Mouse (Mus musculus): ENCODE measurements around the gene Il6. TPM values are rescaled to one million over a fixed set of nuclear protein-coding genes. Genes with fewer than 3 reads are reported as not detected.

The Il6 gene
- total RNA-seq (2014; rRNA removed) (0.38 TPM in 1 of 2 replicates, not detected in the other), polyA plus RNA-seq (2015; fragmentation: Nextera tagmentation; extraction: Ambion mirVana) (not detected in 2 replicates)

DNA sequence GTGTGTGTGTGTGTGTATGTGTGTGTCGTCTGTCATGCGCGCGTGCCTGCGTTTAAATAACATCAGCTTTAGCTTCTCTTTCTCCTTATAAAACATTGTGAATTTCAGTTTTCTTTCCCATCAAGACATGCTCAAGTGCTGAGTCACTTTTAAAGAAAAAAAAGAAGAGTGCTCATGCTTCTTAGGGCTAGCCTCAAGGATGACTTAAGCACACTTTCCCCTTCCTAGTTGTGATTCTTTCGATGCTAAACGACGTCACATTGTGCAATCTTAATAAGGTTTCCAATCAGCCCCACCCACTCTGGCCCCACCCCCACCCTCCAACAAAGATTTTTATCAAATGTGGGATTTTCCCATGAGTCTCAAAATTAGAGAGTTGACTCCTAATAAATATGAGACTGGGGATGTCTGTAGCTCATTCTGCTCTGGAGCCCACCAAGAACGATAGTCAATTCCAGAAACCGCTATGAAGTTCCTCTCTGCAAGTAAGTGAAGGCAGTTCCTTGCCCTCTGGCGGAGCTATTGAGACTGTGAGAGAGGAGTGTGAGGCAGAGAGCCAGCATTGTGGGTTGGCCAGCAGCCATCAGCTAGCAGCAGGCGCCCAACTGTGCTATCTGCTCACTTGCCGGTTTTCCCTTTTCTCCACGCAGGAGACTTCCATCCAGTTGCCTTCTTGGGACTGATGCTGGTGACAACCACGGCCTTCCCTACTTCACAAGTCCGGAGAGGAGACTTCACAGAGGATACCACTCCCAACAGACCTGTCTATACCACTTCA lies at the start of gene Il6:
Gene Il6 (plus strand): TSS at position 389 of the 778 bp plus-strand sequence.
- Histone ChIP-seq H3K36me3 (ENCODE audit: insufficient read depth, low read length) (no peaks in the 10 kb centered on the region), H3K27ac (ENCODE audit: low read depth, low read length) (no peak within 1 kb of the TSS), H3K27me3 (ENCODE audit: insufficient read depth, low read length) (no peaks in the 10 kb centered on the region), H3K4me2 (ENCODE audit: low read depth, low read length, poor library complexity, severe bottlenecking) (no peak within 1 kb of the TSS), H3K4me1 (ENCODE audit: insufficient read depth, low read length) (no peaks in the 10 kb centered on the region), H3K9ac (replicated peaks; ENCODE audit: low read length, poor library complexity, severe bottlenecking) (no peak within 1 kb of the TSS), H3K9me3 (ENCODE audit: low read length) (no peaks in the 10 kb centered on the region), H3K4me3 (ENCODE audit: low read depth, low read length) (no peak within 1 kb of the TSS)
- peak; percentile 88 for DNase-seq (ENCODE audit: low spot score)
- WGBS: 64% methylated on average over 16 of the region's 16 CpGs
- no peak for ATAC-seq (ENCODE audit: low FRiP score)
- TF ChIP-seq CTCF (IDR thresholded peaks at IDR 0.05): peak; percentile 56

DNA sequence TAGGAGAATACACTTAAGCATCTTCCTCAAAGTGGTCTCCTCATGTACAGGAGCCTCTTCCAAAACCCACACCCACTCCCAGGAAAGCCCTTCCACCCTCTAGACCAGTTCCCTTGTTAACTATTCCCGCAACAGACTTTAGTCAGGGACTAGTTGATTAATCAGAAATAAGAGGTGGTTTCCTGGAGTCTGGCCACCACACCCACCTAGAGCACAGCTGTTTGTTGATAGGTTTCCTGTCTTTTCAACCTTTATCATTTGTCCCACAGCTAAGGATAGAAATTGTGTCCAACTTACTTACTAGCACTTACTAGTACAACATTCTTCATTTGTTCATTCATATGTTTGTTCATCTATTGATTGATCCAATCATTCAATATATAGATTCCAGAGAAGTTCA lies 49.4 kb upstream of the Il6 start:
- WGBS: 80% methylated on average over 1 of the region's 1 CpGs

DNA sequence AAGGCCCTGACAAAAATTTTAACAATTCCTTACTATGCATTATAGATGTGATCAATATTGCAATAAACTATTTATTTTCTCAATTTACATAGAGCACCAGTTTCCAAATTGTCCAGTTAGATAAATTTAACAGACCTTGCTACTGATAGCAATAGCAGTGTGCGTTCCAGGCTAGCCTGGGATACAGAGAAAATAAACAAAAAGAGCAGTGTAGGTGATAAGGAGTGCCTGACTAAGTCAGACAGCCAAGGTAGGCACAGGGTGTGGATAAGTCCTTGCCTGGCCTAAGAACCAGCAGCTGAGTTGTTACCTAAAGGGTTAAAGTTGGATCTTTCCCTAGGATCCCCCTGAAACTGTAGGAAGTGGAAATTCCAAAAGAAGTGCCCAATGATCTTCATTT lies 42.7 kb upstream of the Il6 start:
- H3K9me3 ChIP-seq (ENCODE audit: low read length): no peaks in the 10 kb centered on the region
- no peak overlapping the region for H3K4me3 ChIP-seq (ENCODE audit: low read depth, low read length)
- H3K9ac ChIP-seq (replicated peaks; ENCODE audit: low read length, poor library complexity, severe bottlenecking): no peak overlapping the region
- ATAC-seq (ENCODE audit: low FRiP score): no peak
- H3K4me1 ChIP-seq (ENCODE audit: insufficient read depth, low read length): no peaks in the 10 kb centered on the region
- no peak for TF ChIP-seq CTCF (IDR thresholded peaks at IDR 0.05)
- no peaks in the 10 kb centered on the region for H3K27me3 ChIP-seq (ENCODE audit: insufficient read depth, low read length)
- no peaks in the 10 kb centered on the region for H3K36me3 ChIP-seq (ENCODE audit: insufficient read depth, low read length)
- H3K4me2 ChIP-seq (ENCODE audit: low read depth, low read length, poor library complexity, severe bottlenecking): no peak overlapping the region
- no peak overlapping the region for H3K27ac ChIP-seq (ENCODE audit: low read depth, low read length)
- 84% methylated on average over 1 of the region's 1 CpGs for WGBS
- DNase-seq (ENCODE audit: low spot score): no peak

More for the DNA sequence above, 49.4 kb upstream of the Il6 start:
- no peaks in the 10 kb centered on the region for H3K4me1 ChIP-seq (ENCODE audit: insufficient read depth, low read length)
- H3K9ac ChIP-seq (replicated peaks; ENCODE audit: low read length, poor library complexity, severe bottlenecking): no peak overlapping the region
- no peaks in the 10 kb centered on the region for H3K9me3 ChIP-seq (ENCODE audit: low read length)
- DNase-seq (ENCODE audit: low spot score): no peak
- TF ChIP-seq CTCF (IDR thresholded peaks at IDR 0.05): no peak
- H3K27me3 ChIP-seq (ENCODE audit: insufficient read depth, low read length): no peaks in the 10 kb centered on the region
- ATAC-seq (ENCODE audit: low FRiP score): no peak
- H3K4me2 ChIP-seq (ENCODE audit: low read depth, low read length, poor library complexity, severe bottlenecking): no peak overlapping the region
- H3K4me3 ChIP-seq (ENCODE audit: low read depth, low read length): no peak overlapping the region
- no peaks in the 10 kb centered on the region for H3K36me3 ChIP-seq (ENCODE audit: insufficient read depth, low read length)
- no peak overlapping the region for H3K27ac ChIP-seq (ENCODE audit: low read depth, low read length)

DNA sequence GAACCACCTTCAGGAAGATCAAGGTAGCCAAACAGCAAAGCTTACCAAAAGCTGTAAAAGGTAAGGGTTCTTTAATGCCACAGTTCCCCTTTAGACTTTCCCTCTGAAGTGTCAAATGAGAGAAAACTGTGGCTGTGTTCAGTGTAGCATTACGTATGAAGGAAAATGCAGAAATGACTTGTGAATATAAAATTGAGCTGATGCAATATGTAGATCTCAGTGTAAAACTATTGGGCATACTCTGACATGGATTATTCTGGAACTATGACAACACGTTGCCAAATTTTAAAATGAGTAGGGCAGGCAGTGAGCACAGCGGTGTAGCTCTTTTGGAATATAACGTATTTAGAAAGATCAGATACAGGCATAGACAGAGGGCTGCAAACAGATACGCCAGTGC lies 40.1 kb upstream of the Il6 start:
- Histone ChIP-seq H3K4me1 (ENCODE audit: insufficient read depth, low read length) (no peaks in the 10 kb centered on the region), H3K4me3 (ENCODE audit: low read depth, low read length) (no peak overlapping the region), H3K27ac (ENCODE audit: low read depth, low read length) (no peak overlapping the region), H3K36me3 (ENCODE audit: insufficient read depth, low read length) (no peaks in the 10 kb centered on the region), H3K27me3 (ENCODE audit: insufficient read depth, low read length) (no peaks in the 10 kb centered on the region), H3K9ac (replicated peaks; ENCODE audit: low read length, poor library complexity, severe bottlenecking) (no peak overlapping the region), H3K4me2 (ENCODE audit: low read depth, low read length, poor library complexity, severe bottlenecking) (no peak overlapping the region), H3K9me3 (ENCODE audit: low read length) (no peaks in the 10 kb centered on the region)
- ATAC-seq (ENCODE audit: low FRiP score): no peak
- no peak for DNase-seq (ENCODE audit: low spot score)
- no peak for TF ChIP-seq CTCF (IDR thresholded peaks at IDR 0.05)
- 83% methylated on average over 5 of the region's 5 CpGs for WGBS

DNA sequence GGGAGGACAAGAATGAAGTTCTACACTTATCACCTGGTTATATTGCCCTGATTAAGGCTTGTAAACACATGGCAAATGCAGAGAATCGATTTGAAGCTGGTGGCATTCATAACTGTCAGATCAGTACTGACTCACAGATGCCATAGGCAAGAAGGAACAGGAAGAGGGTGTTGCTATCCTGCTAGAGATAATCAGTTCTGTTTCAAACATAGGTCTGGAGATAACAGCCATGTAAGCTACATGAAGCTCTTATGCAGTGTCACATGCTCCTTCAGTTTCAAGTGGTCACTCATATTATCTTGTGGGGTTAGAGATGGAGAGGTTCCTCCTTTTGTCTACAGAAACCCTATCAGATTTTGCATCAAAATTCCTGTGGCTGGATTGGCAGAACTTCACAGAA lies 39.4 kb upstream of the Il6 start:
- WGBS: 63% methylated on average over 1 of the region's 1 CpGs
- Histone ChIP-seq H3K4me1 (ENCODE audit: insufficient read depth, low read length) (no peaks in the 10 kb centered on the region), H3K4me3 (ENCODE audit: low read depth, low read length) (no peak overlapping the region), H3K4me2 (ENCODE audit: low read depth, low read length, poor library complexity, severe bottlenecking) (no peak overlapping the region), H3K27me3 (ENCODE audit: insufficient read depth, low read length) (no peaks in the 10 kb centered on the region), H3K27ac (ENCODE audit: low read depth, low read length) (no peak overlapping the region), H3K9me3 (ENCODE audit: low read length) (no peaks in the 10 kb centered on the region), H3K36me3 (ENCODE audit: insufficient read depth, low read length) (no peaks in the 10 kb centered on the region), H3K9ac (replicated peaks; ENCODE audit: low read length, poor library complexity, severe bottlenecking) (no peak overlapping the region)
- ATAC-seq (ENCODE audit: low FRiP score): no peak
- no peak for TF ChIP-seq CTCF (IDR thresholded peaks at IDR 0.05)
- no peak for DNase-seq (ENCODE audit: low spot score)

DNA sequence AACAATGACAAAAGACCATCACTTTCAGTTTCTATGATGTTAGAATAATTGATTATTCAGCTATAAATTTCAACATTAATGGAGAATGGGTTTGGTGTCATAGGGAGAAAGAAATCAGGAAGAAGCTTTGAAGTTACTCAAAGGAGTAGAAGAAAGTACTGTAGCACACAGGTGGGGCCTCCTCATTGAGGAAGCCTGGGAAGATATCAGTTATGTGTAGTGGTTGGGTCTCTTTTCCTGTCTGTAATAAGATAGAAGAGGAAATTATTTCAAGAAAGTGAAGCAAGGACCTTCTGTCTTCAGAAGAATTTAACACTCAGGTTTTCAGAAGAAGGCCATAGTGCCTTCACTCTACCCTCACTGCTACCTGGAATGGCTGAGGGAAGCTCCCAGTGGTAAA lies 38.8 kb upstream of the Il6 start:
- ATAC-seq (ENCODE audit: low FRiP score): no peak
- H3K36me3 ChIP-seq (ENCODE audit: insufficient read depth, low read length): no peaks in the 10 kb centered on the region

More for the DNA sequence above, 38.8 kb upstream of the Il6 start:
- Histone ChIP-seq H3K9me3 (ENCODE audit: low read length) (no peaks in the 10 kb centered on the region), H3K27me3 (ENCODE audit: insufficient read depth, low read length) (no peaks in the 10 kb centered on the region), H3K4me1 (ENCODE audit: insufficient read depth, low read length) (no peaks in the 10 kb centered on the region), H3K27ac (ENCODE audit: low read depth, low read length) (no peak overlapping the region), H3K9ac (replicated peaks; ENCODE audit: low read length, poor library complexity, severe bottlenecking) (no peak overlapping the region), H3K4me2 (ENCODE audit: low read depth, low read length, poor library complexity, severe bottlenecking) (no peak overlapping the region), H3K4me3 (ENCODE audit: low read depth, low read length) (no peak overlapping the region)
- no peak for TF ChIP-seq CTCF (IDR thresholded peaks at IDR 0.05)
- no peak for DNase-seq (ENCODE audit: low spot score)

All from midbrain, postnatal 0 days (tissue).